Mouse (Mus musculus): Measurements from ENCODE around the gene Olfr183. TPM values are rescaled to one million over a fixed set of nuclear protein-coding genes. Genes with fewer than 3 reads are reported as not detected.
"Not testable (repeated sequence)": the region's sequence is repeated elsewhere in the genome, so short reads cannot be mapped to it uniquely, and the experiment has no call there.

Olfr183 gene
- polyA plus RNA-seq (2015; fragmentation: Nextera tagmentation; extraction: Ambion mirVana): not detected in 2 replicates

DNA sequence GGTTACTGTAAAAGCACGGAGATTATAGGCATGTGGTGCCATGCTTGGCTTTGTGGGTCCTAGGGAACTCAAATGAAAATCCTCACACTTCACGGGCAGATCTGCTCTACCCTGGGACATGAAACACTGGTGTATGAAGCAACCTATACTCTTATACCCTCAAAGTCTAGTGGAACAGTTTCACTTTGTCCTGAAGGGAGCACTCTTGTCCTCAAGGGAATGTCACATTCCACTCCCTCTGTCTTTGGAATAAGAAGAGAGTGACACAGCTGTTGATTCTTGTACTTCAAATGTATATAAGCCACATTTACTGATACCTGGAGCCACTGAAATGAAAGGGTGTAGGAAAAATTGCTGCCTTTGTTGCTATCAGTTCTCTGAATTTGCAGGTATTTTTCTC is at the start of gene Olfr183:
Gene Olfr183 (plus strand): TSS at position 301 of the 400 bp plus-strand sequence.
- ATAC-seq (replicated peaks; ENCODE audit: insufficient number of reproducible peaks, insufficient read depth, low FRiP score, low read depth): no peak
- Histone ChIP-seq H3K9me3 (replicated peaks) (no peaks in the 10 kb centered on the region), H3K4me3 (no peak within 1 kb of the TSS), H3K27ac (no peak within 1 kb of the TSS), H3K9ac (no peak within 1 kb of the TSS), H3K4me1 (replicated peaks) (no peaks in the 10 kb centered on the region), H3K4me2 (no peak within 1 kb of the TSS), H3K27me3 (no peaks in the 10 kb centered on the region), H3K36me3 (no peaks in the 10 kb centered on the region)
- 77% methylated on average over 2 of the region's 2 CpGs for WGBS

DNA sequence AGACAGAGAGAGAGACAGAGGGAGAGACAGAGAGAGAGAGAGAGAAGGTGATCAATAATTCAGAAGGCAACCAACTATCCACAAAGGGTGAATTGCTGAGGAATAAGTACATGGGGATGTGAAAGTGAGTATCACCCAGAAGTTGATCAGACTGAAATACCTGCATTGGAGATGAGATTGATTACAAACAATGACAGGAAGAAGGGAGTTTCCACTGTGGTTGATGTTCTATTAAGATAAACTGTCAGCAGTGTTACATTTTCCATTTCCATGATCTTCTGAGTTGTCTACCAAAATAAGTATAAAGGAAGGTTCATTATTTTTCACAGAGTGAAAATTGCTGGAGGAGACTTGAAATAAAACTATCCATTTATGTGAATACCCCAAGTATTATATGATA is 12.0 kb downstream of the Olfr183 start:
- Histone ChIP-seq H3K9ac (no peak overlapping the region), H3K27ac (no peak overlapping the region), H3K4me3 (no peak overlapping the region), H3K27me3 (no peaks in the 10 kb centered on the region), H3K4me2 (no peak overlapping the region), H3K36me3 (no peaks in the 10 kb centered on the region), H3K4me1 (replicated peaks) (no peaks in the 10 kb centered on the region), H3K9me3 (replicated peaks) (no peaks in the 10 kb centered on the region)
- no peak for ATAC-seq (replicated peaks; ENCODE audit: insufficient number of reproducible peaks, insufficient read depth, low FRiP score, low read depth)

DNA sequence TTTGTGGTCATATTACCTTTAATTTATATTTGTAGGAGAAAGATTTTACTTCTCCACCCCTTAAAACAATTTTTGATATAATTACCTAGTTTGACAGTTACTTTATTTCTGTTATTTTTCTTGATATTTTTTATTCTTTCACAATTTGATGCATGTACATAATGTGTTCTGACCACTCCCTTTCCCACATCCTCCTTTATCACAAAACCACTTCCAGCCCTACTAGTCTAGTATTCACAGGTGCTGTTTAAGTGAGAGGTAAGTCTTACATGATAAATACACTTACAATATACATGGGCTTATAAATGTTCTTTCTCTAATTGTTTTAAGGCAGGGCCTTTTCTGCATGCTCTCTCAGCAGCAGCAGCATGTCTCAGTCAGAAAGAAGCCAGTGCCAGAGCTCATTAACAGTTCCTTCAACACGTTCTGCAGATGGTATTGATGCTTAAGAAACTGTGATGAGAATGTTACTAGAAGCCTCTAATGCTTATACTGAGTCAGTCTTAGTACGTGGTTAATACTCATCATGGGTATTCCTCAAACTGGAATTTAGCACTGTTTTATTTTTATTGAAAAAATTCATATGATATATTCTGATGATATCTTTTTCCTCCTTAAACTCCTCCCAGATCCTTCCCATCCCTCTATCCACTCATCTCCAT is 18.3 kb downstream of the Olfr183 start:
- ATAC-seq (replicated peaks; ENCODE audit: insufficient number of reproducible peaks, insufficient read depth, low FRiP score, low read depth): no peak
- Histone ChIP-seq H3K27me3 (no peaks in the 10 kb centered on the region), H3K4me2 (no peak overlapping the region), H3K9ac (no peak overlapping the region), H3K4me1 (replicated peaks) (no peaks in the 10 kb centered on the region), H3K36me3 (no peaks in the 10 kb centered on the region), H3K9me3 (replicated peaks) (no peaks in the 10 kb centered on the region), H3K4me3 (no peak overlapping the region), H3K27ac (no peak overlapping the region)
- 57% methylated on average over 2 of the region's 2 CpGs for WGBS

DNA sequence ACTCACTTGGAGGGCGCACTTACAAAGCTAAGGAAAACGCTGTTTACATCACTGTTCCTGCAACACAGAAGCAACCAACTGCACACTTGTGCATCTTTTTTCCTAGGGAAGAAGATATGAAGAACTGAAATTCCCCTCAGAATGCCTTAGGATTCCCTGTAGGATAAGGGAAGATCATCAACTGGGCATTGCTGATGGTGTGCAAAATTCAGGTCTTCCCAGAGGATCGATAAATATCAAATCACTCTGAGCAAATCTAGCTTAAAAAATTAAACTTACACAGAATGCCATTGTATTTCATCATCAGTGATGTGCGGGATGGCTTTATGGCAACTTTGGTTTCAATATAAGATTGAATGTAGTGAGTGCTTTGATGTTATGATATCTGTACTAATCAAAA is 35.0 kb downstream of the Olfr183 start, which contains the start of gene Olfr186:
Gene Olfr186 (minus strand): TSS at position 101 of the 400 bp plus-strand sequence.
- Histone ChIP-seq H3K27ac (no peak within 1 kb of the TSS), H3K9me3 (replicated peaks) (no peaks in the 10 kb centered on the region), H3K27me3 (no peaks in the 10 kb centered on the region), H3K9ac (no peak within 1 kb of the TSS), H3K4me2 (no peak within 1 kb of the TSS), H3K4me3 (no peak within 1 kb of the TSS), H3K36me3 (no peaks in the 10 kb centered on the region), H3K4me1 (replicated peaks) (no peaks in the 10 kb centered on the region)
- 84% methylated on average over 4 of the region's 4 CpGs for WGBS
- ATAC-seq (replicated peaks; ENCODE audit: insufficient number of reproducible peaks, insufficient read depth, low FRiP score, low read depth): no peak

DNA sequence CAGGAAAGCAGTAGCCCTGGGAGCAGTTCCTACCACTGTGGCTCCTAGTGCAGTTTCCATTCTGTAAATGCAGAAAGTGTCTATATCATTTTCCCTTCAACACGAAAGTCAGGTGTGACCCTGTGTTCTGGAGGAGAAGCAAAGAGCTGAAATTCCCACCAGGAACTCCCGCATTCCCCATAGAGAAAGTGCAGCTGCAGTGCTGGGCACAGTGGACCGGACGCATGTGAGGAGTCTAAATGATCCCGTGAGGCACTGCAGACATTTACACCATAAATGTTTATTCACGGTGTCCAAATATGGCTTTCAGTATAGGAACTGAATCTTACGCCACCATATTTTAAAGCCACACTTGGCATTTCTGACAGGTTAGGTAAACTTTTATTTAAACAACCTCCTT is 44.6 kb downstream of the Olfr183 start, which contains the start of gene Olfr187:
Gene Olfr187 (minus strand): TSS at position 58 of the 400 bp plus-strand sequence.
- Histone ChIP-seq H3K27ac (no peak within 1 kb of the TSS), H3K27me3 (no peaks in the 10 kb centered on the region), H3K4me1 (replicated peaks) (no peaks in the 10 kb centered on the region), H3K36me3 (no peaks in the 10 kb centered on the region), H3K9me3 (replicated peaks) (no peaks in the 10 kb centered on the region), H3K4me3 (no peak within 1 kb of the TSS), H3K9ac (no peak within 1 kb of the TSS), H3K4me2 (no peak within 1 kb of the TSS)
- no peak for ATAC-seq (replicated peaks; ENCODE audit: insufficient number of reproducible peaks, insufficient read depth, low FRiP score, low read depth)
- 80% methylated on average over 7 of the region's 7 CpGs for WGBS

DNA sequence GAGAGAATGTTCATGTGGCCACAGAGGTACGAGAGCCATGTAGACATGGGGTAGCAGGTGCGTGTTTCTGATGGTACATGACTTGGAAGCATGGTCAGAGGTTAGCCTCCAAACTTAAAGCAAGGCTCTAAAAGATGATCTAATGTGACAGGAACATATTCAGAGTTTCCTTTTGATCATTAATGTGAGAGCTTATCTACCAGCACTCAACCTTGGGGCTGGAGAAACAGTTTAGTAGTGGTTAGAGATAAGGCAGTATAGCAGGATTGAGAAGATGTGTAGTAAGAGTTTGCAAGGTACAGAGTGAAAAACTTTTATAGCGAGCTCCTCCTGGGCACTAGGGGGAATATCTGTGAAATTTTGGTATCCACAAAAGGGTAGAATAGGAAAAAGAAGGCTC is 50.7 kb downstream of the Olfr183 start:
- H3K9ac ChIP-seq: no peak overlapping the region
- 72% methylated on average over 3 of the region's 3 CpGs for WGBS
- no peaks in the 10 kb centered on the region for H3K27me3 ChIP-seq
- no peak overlapping the region for H3K4me3 ChIP-seq
- H3K36me3 ChIP-seq: no peaks in the 10 kb centered on the region
- H3K4me2 ChIP-seq: no peak overlapping the region
- H3K27ac ChIP-seq: no peak overlapping the region
- H3K9me3 ChIP-seq (replicated peaks): no peaks in the 10 kb centered on the region
- no peak for ATAC-seq (replicated peaks; ENCODE audit: insufficient number of reproducible peaks, insufficient read depth, low FRiP score, low read depth)
- H3K4me1 ChIP-seq (replicated peaks): no peaks in the 10 kb centered on the region

DNA sequence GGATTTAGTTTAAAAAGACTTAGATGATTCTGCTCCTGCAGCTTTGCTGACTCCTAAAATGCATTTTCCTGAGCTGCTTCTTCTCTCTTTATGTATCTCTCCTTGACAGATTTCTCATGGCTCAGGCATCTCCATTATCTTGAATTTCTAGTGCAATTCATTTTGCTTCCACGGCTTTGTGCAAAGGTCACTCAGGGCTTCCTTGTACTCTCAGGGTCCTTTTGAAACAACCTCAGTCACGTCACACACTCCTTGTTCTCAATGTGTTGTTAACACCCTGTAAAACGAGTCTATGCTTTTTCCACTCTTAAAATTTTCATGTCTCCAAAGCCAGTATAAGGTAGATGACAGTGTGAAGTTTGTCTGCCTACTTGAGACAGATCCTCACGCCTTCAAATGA is 52.4 kb downstream of the Olfr183 start:
- Histone ChIP-seq H3K4me1 (replicated peaks) (no peaks in the 10 kb centered on the region), H3K9ac (no peak overlapping the region), H3K36me3 (no peaks in the 10 kb centered on the region), H3K4me2 (no peak overlapping the region), H3K27ac (no peak overlapping the region), H3K9me3 (replicated peaks) (no peaks in the 10 kb centered on the region), H3K27me3 (no peaks in the 10 kb centered on the region), H3K4me3 (no peak overlapping the region)
- WGBS: 50% methylated on average over 4 of the region's 4 CpGs
- no peak for ATAC-seq (replicated peaks; ENCODE audit: insufficient number of reproducible peaks, insufficient read depth, low FRiP score, low read depth)

DNA sequence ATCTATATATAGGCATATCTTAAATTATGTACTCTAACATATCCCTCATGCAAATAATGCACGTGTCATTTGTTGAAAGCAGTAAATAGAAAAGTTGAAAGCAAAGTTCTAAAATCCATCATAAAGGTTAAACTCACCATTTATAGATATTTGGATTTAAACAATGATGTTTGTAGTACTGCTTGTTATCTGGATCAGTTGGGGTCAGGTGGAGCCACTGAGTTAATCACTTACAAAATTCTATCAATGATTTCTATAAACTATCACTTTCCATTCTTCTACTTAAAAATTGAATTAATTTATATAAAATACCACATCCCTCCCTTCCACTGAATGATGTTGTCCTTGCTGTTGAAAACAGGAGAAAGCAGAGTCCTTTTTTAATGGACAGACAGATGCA is 53.7 kb downstream of the Olfr183 start:
- H3K4me3 ChIP-seq: no peak overlapping the region
- no peak overlapping the region for H3K4me2 ChIP-seq
- no peak overlapping the region for H3K27ac ChIP-seq
- H3K27me3 ChIP-seq: no peaks in the 10 kb centered on the region
- H3K9ac ChIP-seq: no peak overlapping the region
- H3K4me1 ChIP-seq (replicated peaks): no peaks in the 10 kb centered on the region
- ATAC-seq (replicated peaks; ENCODE audit: insufficient number of reproducible peaks, insufficient read depth, low FRiP score, low read depth): no peak
- no peaks in the 10 kb centered on the region for H3K9me3 ChIP-seq (replicated peaks)
- H3K36me3 ChIP-seq: no peaks in the 10 kb centered on the region
- WGBS: 59% methylated on average over 1 of the region's 1 CpGs

DNA sequence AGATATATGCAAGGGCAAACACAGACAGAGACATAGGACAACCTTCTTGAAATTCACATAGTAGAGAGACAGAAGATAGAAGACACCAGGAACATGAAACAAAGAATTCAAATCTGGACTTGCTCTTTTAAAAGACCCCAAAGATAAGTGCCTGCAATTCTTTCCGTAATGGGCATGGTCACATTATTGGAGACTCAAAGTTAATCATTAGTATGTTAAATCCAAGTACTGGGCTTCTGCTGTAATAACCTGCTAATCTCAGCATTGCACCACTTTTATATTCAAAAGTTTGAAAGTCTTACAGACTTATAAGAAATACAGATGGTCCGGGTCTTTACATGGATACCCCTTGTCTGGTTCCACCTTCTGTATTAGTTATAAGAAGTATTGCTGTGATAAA is 54.1 kb downstream of the Olfr183 start:
- not testable (repeated sequence) for H3K4me1 ChIP-seq (replicated peaks); H3K4me3 ChIP-seq; ATAC-seq (replicated peaks; ENCODE audit: insufficient number of reproducible peaks, insufficient read depth, low FRiP score, low read depth); H3K9me3 ChIP-seq (replicated peaks); H3K36me3 ChIP-seq; H3K27ac ChIP-seq; H3K9ac ChIP-seq; H3K4me2 ChIP-seq; H3K27me3 ChIP-seq
- 87% methylated on average over 2 of the region's 2 CpGs for WGBS

Other genes starting within 250 kb of the Olfr183 start
- gene Olfr172, start 232.2 kb upstream of the Olfr183 start, polyA plus RNA-seq (2015; fragmentation: Nextera tagmentation; extraction: Ambion mirVana): not detected in 2 replicates
- not detected in 2 replicates for gene Olfr173, start 195.1 kb upstream of the Olfr183 start, polyA plus RNA-seq (2015; fragmentation: Nextera tagmentation; extraction: Ambion mirVana)
- gene Olfr175-ps1, start 168.6 kb upstream of the Olfr183 start, polyA plus RNA-seq (2015; fragmentation: Nextera tagmentation; extraction: Ambion mirVana): not detected in 2 replicates
- gene Olfr177, start 120.6 kb upstream of the Olfr183 start, polyA plus RNA-seq (2015; fragmentation: Nextera tagmentation; extraction: Ambion mirVana): not detected in 2 replicates
- not detected in 2 replicates for gene Olfr178, start 103.3 kb upstream of the Olfr183 start, polyA plus RNA-seq (2015; fragmentation: Nextera tagmentation; extraction: Ambion mirVana)
- gene Olfr181, start 66.6 kb upstream of the Olfr183 start, polyA plus RNA-seq (2015; fragmentation: Nextera tagmentation; extraction: Ambion mirVana): not detected in 2 replicates
- not detected in 2 replicates for gene Olfr180, start 66.0 kb upstream of the Olfr183 start, polyA plus RNA-seq (2015; fragmentation: Nextera tagmentation; extraction: Ambion mirVana)
- not detected in 2 replicates for gene Olfr186, start 34.9 kb downstream of the Olfr183 start, polyA plus RNA-seq (2015; fragmentation: Nextera tagmentation; extraction: Ambion mirVana)
- gene Olfr187, start 44.4 kb downstream of the Olfr183 start, polyA plus RNA-seq (2015; fragmentation: Nextera tagmentation; extraction: Ambion mirVana): not detected in 2 replicates
- gene Olfr190, start 82.6 kb downstream of the Olfr183 start, polyA plus RNA-seq (2015; fragmentation: Nextera tagmentation; extraction: Ambion mirVana): not detected in 2 replicates
- not detected in 2 replicates for gene Olfr191, start 94.5 kb downstream of the Olfr183 start, polyA plus RNA-seq (2015; fragmentation: Nextera tagmentation; extraction: Ambion mirVana)
- gene Olfr193, start 116.5 kb downstream of the Olfr183 start, polyA plus RNA-seq (2015; fragmentation: Nextera tagmentation; extraction: Ambion mirVana): not detected in 2 replicates
- not detected in 2 replicates for gene Olfr194, start 125.7 kb downstream of the Olfr183 start, polyA plus RNA-seq (2015; fragmentation: Nextera tagmentation; extraction: Ambion mirVana)
- gene Olfr195, start 151.7 kb downstream of the Olfr183 start, polyA plus RNA-seq (2015; fragmentation: Nextera tagmentation; extraction: Ambion mirVana): not detected in 2 replicates
- not detected in 2 replicates for gene Olfr196, start 175.1 kb downstream of the Olfr183 start, polyA plus RNA-seq (2015; fragmentation: Nextera tagmentation; extraction: Ambion mirVana)
- gene Olfr198, start 208.2 kb downstream of the Olfr183 start, polyA plus RNA-seq (2015; fragmentation: Nextera tagmentation; extraction: Ambion mirVana): not detected in 2 replicates
- gene Olfr199, start 224.4 kb downstream of the Olfr183 start, polyA plus RNA-seq (2015; fragmentation: Nextera tagmentation; extraction: Ambion mirVana): not detected in 2 replicates

Measured in heart, embryonic 15.5 days (tissue).